Mouse (Mus musculus): ENCODE data around the gene Tusc2.

DNA sequence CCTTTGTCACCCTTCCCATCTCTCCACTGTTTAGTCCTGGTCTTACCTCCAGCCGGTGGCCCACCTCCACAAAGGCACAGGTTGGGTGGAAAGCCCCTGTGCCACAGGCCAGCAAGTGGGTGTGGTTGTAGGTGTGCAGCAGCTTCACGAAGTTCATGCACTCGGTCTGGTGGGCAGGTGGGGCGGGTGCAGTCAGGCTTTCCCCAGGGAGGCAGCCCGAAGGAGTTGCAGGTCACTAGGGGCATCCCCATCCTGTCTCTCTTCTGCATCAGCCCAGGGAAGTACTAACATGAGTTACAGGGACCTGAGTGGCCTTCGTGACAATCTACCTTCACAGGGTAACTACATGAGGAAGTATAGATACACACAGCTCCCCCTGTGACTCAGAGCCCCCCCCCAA lies 40.2 kb downstream of the Tusc2 start:
- TF ChIP-seq CTCF (conservative IDR thresholded peaks at IDR 0.05; ENCODE audit: low read length) (no peak), POU5F1 (IDR thresholded peaks at IDR 0.05; ENCODE audit: borderline replicate concordance, low read length) (no peak), NANOG (IDR thresholded peaks at IDR 0.05; ENCODE audit: borderline replicate concordance, low read length) (no peak)

Data from E14TG2a.4 (cell line).